Mouse (Mus musculus) heart, postnatal 0 days (tissue): ENCODE results near the gene Ltbp4.

Source experiments
- CTCF ChIP-seq: IDR thresholded peaks from 2 replicates; pipeline ENCODE4 v1.5.1; 2016; ENCODE audit warnings: antibody characterized with exemption, control low read depth, low read depth
- EP300 ChIP-seq: IDR thresholded peaks from 2 replicates; pipeline ENCODE4 v1.6.1; 2016; ENCODE audit warnings: antibody characterized with exemption, low read depth

- TF ChIP-seq CTCF (no peak), EP300 (no peak)
Observed at GRCm38 (mm10) chr7:27290555-27290954, 46.9 kb downstream of the Ltbp4 start.
